Mouse (Mus musculus): ENCODE measurements at regions not wholly inside any gene's neighbourhood (a gene's known extent, or its start where the extent isn't known, plus 50 kb on each side); places are given as distances from the start of the nearest gene placed in this dataset.
A peak's percentile ranks its signal among the peaks of the same experiment; 100 is the strongest.
"Not testable (repeated sequence)": the region's sequence is repeated elsewhere in the genome, so short reads cannot be mapped to it uniquely, and the experiment has no call there.

- H3K27me3 ChIP-seq (ENCODE audit: control insufficient read depth, insufficient read depth, low read length) = no peaks in the 10 kb centered on the region
- no peak for ATAC-seq (ENCODE audit: low read depth)
- H3K4me3 ChIP-seq (ENCODE audit: low read depth, low read length) = no peak overlapping the region
- no peak overlapping the region for H3K9ac ChIP-seq (replicated peaks; ENCODE audit: low read depth, low read length)
- no peaks in the 10 kb centered on the region for H3K9me3 ChIP-seq (ENCODE audit: control insufficient read depth, low read length)
- no peak overlapping the region for H3K27ac ChIP-seq (ENCODE audit: low read depth, low read length)
- WGBS = 87% methylated on average over 1 of the region's 1 CpGs
- no peak overlapping the region for H3K4me2 ChIP-seq (ENCODE audit: low read depth, low read length)
- H3K36me3 ChIP-seq (ENCODE audit: control insufficient read depth, insufficient read depth, low read length) = no peaks in the 10 kb centered on the region
- H3K4me1 ChIP-seq (ENCODE audit: control insufficient read depth, insufficient read depth, low read length) = 0 out of 2 replicates have a peak, but pooled peaks cover 3% of the 10 kb centered on the region
Observed at GRCm38 (mm10) chr9:14072950-14073349, 201.9 kb upstream of the Sesn3 start.

DNA sequence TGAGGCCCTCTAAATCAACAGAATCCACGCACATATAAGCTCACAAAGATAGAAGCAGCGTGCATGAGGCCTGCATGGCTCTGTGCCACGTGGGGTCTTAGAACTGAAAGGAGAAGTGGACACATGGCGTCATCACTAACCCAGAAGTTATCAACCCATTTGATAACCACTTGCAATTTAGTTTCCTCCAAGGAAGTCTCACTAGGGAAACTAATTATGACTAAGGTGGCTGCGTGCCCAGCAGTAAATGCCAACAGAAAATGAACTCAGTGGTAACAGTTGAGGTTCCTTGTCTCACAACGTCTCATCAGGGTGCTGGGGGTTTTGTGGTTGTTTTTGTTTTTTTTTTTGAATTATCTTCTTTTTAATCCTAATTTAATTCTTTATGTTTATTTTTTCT lies 200.6 kb upstream of the Sesn3 start:
- H3K27me3 ChIP-seq (ENCODE audit: control insufficient read depth, insufficient read depth, low read length) = no peaks in the 10 kb centered on the region
- no peaks in the 10 kb centered on the region for H3K36me3 ChIP-seq (ENCODE audit: control insufficient read depth, insufficient read depth, low read length)
- no peak overlapping the region for H3K4me2 ChIP-seq (ENCODE audit: low read depth, low read length)
- H3K4me1 ChIP-seq (ENCODE audit: control insufficient read depth, insufficient read depth, low read length) = 0 out of 2 replicates have a peak, but pooled peaks cover 3% of the 10 kb centered on the region
- H3K9me3 ChIP-seq (ENCODE audit: control insufficient read depth, low read length) = no peaks in the 10 kb centered on the region
- WGBS = 80% methylated on average over 6 of the region's 6 CpGs
- no peak overlapping the region for H3K9ac ChIP-seq (replicated peaks; ENCODE audit: low read depth, low read length)
- no peak overlapping the region for H3K4me3 ChIP-seq (ENCODE audit: low read depth, low read length)
- no peak overlapping the region for H3K27ac ChIP-seq (ENCODE audit: low read depth, low read length)
- ATAC-seq (ENCODE audit: low read depth) = no peak

DNA sequence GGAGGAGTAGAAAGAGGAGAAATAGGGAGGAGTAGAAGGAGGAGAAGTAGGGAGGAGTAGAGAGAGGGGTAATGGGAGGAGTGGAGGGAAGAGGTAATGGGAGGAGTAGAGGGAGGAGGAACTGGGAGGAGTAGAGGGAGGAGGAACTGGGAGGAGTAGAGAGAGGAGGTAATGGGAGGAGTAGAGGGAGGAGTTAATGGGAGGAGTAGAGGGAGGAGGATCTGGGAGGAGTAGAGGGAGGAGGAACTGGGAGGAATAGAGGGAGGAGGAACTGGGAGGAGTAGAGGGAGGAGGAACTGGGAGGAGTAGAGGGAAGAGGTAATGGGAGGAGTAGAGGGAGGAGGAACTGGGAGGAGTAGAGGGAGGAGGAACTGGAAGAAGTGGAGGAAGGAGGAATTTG lies 200.0 kb upstream of the Sesn3 start:
- not testable (repeated sequence) for H3K4me2 ChIP-seq (ENCODE audit: low read depth, low read length); H3K4me1 ChIP-seq (ENCODE audit: control insufficient read depth, insufficient read depth, low read length); H3K27ac ChIP-seq (ENCODE audit: low read depth, low read length); H3K9me3 ChIP-seq (ENCODE audit: control insufficient read depth, low read length); ATAC-seq (ENCODE audit: low read depth); H3K27me3 ChIP-seq (ENCODE audit: control insufficient read depth, insufficient read depth, low read length); H3K9ac ChIP-seq (replicated peaks; ENCODE audit: low read depth, low read length); H3K4me3 ChIP-seq (ENCODE audit: low read depth, low read length); H3K36me3 ChIP-seq (ENCODE audit: control insufficient read depth, insufficient read depth, low read length)

GRCm38 (mm10) chr9:14075452-14075851 lies 199.4 kb upstream of the Sesn3 start:
- H3K4me2 ChIP-seq (ENCODE audit: low read depth, low read length) = no peak overlapping the region
- H3K36me3 ChIP-seq (ENCODE audit: control insufficient read depth, insufficient read depth, low read length) = no peaks in the 10 kb centered on the region
- no peak overlapping the region for H3K27ac ChIP-seq (ENCODE audit: low read depth, low read length)
- 27% methylated on average over 4 of the region's 4 CpGs for WGBS
- H3K9me3 ChIP-seq (ENCODE audit: control insufficient read depth, low read length) = no peaks in the 10 kb centered on the region
- H3K9ac ChIP-seq (replicated peaks; ENCODE audit: low read depth, low read length) = no peak overlapping the region
- peak; percentile 95 for ATAC-seq (ENCODE audit: low read depth)
- H3K4me1 ChIP-seq (ENCODE audit: control insufficient read depth, insufficient read depth, low read length) = 0 out of 2 replicates have a peak, but pooled peaks cover 3% of the 10 kb centered on the region
- no peak overlapping the region for H3K4me3 ChIP-seq (ENCODE audit: low read depth, low read length)
- H3K27me3 ChIP-seq (ENCODE audit: control insufficient read depth, insufficient read depth, low read length) = no peaks in the 10 kb centered on the region

DNA sequence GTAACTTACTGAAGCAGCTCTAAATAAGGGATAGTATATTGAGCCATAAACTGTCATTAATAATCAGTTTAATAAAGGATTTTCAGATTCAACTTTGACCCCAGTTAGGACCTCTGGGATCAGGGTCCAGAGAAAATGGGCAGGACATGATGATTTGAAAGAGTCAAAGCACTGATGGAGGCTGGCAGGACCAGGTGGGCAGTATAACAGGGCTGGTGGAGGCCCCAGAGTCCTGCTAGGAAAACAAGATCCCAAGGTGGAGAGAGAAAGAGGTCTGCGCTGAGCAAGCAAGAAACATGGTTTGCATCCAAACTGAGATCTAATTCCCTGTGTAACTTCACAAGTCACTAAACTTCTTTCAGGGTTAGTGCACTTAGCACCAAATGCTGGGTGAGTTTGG lies 199.0 kb upstream of the Sesn3 start:
- H3K27me3 ChIP-seq (ENCODE audit: control insufficient read depth, insufficient read depth, low read length) = no peaks in the 10 kb centered on the region

DNA sequence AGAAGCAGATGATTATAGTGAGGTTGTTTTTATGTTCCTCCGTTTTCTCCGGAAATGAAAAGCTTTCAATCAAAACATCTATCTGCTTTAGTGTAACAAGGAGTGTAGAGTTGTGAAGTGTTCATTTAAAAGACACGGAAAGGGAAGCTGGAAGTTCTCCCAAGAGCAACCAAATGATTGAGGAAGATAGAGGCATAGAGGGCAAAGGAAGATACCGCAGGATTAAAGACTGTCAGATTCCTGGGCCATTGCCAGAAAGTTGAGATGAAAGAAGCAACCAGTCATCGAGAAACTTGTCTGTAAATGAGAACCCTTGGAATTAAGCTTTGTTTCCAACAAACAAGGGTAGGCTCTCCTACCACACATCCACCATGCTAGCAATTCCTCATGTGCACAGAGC lies 198.1 kb upstream of the Sesn3 start:
- no peak for ATAC-seq (ENCODE audit: low read depth)
- H3K4me2 ChIP-seq (ENCODE audit: low read depth, low read length) = no peak overlapping the region
- H3K4me3 ChIP-seq (ENCODE audit: low read depth, low read length) = no peak overlapping the region
- H3K27me3 ChIP-seq (ENCODE audit: control insufficient read depth, insufficient read depth, low read length) = no peaks in the 10 kb centered on the region
- H3K4me1 ChIP-seq (ENCODE audit: control insufficient read depth, insufficient read depth, low read length) = 0 out of 2 replicates have a peak, but pooled peaks cover 3% of the 10 kb centered on the region
- 76% methylated on average over 5 of the region's 5 CpGs for WGBS
- no peak overlapping the region for H3K27ac ChIP-seq (ENCODE audit: low read depth, low read length)
- no peak overlapping the region for H3K9ac ChIP-seq (replicated peaks; ENCODE audit: low read depth, low read length)
- no peaks in the 10 kb centered on the region for H3K9me3 ChIP-seq (ENCODE audit: control insufficient read depth, low read length)
- H3K36me3 ChIP-seq (ENCODE audit: control insufficient read depth, insufficient read depth, low read length) = no peaks in the 10 kb centered on the region

More for the DNA sequence above, 199.0 kb upstream of the Sesn3 start:
- Histone ChIP-seq H3K4me1 (ENCODE audit: control insufficient read depth, insufficient read depth, low read length) (0 out of 2 replicates have a peak, but pooled peaks cover 3% of the 10 kb centered on the region), H3K9me3 (ENCODE audit: control insufficient read depth, low read length) (no peaks in the 10 kb centered on the region), H3K4me3 (ENCODE audit: low read depth, low read length) (no peak overlapping the region), H3K27ac (ENCODE audit: low read depth, low read length) (no peak overlapping the region), H3K9ac (replicated peaks; ENCODE audit: low read depth, low read length) (no peak overlapping the region), H3K36me3 (ENCODE audit: control insufficient read depth, insufficient read depth, low read length) (no peaks in the 10 kb centered on the region), H3K4me2 (ENCODE audit: low read depth, low read length) (no peak overlapping the region)
- WGBS = 55% methylated on average over 1 of the region's 1 CpGs
- ATAC-seq (ENCODE audit: low read depth) = peak; percentile 28

DNA sequence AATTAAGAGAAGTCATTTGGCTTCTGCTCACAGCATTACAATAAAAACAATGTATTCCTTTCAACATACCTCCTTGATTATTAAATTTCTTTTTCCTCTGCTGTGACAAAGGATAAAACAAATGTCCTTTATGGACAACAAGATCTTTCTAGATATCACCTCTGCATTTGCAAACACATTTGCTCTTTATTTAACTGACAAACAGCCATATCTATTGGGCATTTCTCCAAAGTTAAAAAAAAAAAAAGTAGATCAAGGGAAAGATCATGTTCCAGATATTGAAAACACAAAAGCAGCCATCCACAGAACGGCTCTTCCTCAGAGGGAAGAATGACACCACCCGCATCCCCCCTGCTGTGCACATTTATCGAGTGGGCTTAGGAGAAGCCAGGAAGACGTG lies 193.7 kb upstream of the Sesn3 start:
- WGBS = 40% methylated on average over 4 of the region's 4 CpGs
- ATAC-seq (ENCODE audit: low read depth) = no peak
- Histone ChIP-seq H3K4me3 (ENCODE audit: low read depth, low read length) (no peak overlapping the region), H3K27ac (ENCODE audit: low read depth, low read length) (no peak overlapping the region), H3K9me3 (ENCODE audit: control insufficient read depth, low read length) (no peaks in the 10 kb centered on the region), H3K9ac (replicated peaks; ENCODE audit: low read depth, low read length) (no peak overlapping the region), H3K4me1 (ENCODE audit: control insufficient read depth, insufficient read depth, low read length) (no peaks in the 10 kb centered on the region), H3K36me3 (ENCODE audit: control insufficient read depth, insufficient read depth, low read length) (no peaks in the 10 kb centered on the region), H3K27me3 (ENCODE audit: control insufficient read depth, insufficient read depth, low read length) (no peaks in the 10 kb centered on the region), H3K4me2 (ENCODE audit: low read depth, low read length) (no peak overlapping the region)

DNA sequence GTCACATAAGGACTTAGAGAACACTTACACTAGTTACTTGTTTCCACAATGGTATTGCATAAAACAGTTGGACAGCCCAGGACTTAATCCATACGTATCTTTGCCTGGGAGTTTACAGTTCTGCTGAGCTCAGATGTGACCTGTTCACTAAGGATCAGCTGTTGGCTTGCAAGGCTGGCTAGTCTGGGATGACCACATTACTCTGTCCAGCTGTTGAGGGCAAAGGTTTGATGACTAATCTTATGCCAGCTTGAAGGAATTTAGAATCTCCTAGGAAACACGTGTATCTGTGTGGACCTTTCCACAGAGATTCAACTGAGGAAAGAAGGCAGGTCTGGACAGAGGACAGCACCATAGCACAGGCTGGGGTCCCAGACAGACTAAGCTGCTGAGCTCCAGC lies 188.7 kb upstream of the Sesn3 start:
- WGBS = 67% methylated on average over 2 of the region's 2 CpGs
- no peaks in the 10 kb centered on the region for H3K9me3 ChIP-seq (ENCODE audit: control insufficient read depth, low read length)

DNA sequence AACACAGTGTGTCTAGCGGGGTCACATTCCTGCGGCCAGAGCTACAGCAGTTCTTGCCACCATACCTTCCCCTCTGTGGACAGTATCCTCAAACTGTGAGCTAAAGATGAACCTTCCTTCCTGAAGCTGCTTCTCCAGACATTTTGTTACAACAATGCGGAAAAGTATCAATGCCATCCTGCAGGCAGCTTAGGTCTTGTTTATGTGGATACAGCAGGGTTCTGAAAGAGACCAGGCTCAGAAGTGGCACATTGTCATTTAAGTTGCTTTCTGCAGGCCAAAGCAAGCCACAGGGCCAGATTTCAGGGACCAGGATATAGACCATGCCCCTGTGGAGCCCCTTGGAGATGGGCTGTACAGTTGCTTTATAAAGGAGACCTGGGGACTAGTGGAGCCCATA lies 188.3 kb upstream of the Sesn3 start:
- Histone ChIP-seq H3K27me3 (ENCODE audit: control insufficient read depth, insufficient read depth, low read length) (no peaks in the 10 kb centered on the region), H3K4me3 (ENCODE audit: low read depth, low read length) (no peak overlapping the region), H3K36me3 (ENCODE audit: control insufficient read depth, insufficient read depth, low read length) (no peaks in the 10 kb centered on the region), H3K4me2 (ENCODE audit: low read depth, low read length) (no peak overlapping the region), H3K9me3 (ENCODE audit: control insufficient read depth, low read length) (no peaks in the 10 kb centered on the region), H3K9ac (replicated peaks; ENCODE audit: low read depth, low read length) (no peak overlapping the region), H3K4me1 (ENCODE audit: control insufficient read depth, insufficient read depth, low read length) (no peaks in the 10 kb centered on the region), H3K27ac (ENCODE audit: low read depth, low read length) (no peak overlapping the region)
- WGBS = 97% methylated on average over 3 of the region's 3 CpGs
- no peak for ATAC-seq (ENCODE audit: low read depth)

More for the DNA sequence above, 188.7 kb upstream of the Sesn3 start:
- no peak overlapping the region for H3K4me3 ChIP-seq (ENCODE audit: low read depth, low read length)
- no peaks in the 10 kb centered on the region for H3K4me1 ChIP-seq (ENCODE audit: control insufficient read depth, insufficient read depth, low read length)
- H3K27me3 ChIP-seq (ENCODE audit: control insufficient read depth, insufficient read depth, low read length) = no peaks in the 10 kb centered on the region
- H3K4me2 ChIP-seq (ENCODE audit: low read depth, low read length) = no peak overlapping the region
- ATAC-seq (ENCODE audit: low read depth) = no peak
- H3K36me3 ChIP-seq (ENCODE audit: control insufficient read depth, insufficient read depth, low read length) = no peaks in the 10 kb centered on the region
- no peak overlapping the region for H3K9ac ChIP-seq (replicated peaks; ENCODE audit: low read depth, low read length)
- H3K27ac ChIP-seq (ENCODE audit: low read depth, low read length) = no peak overlapping the region

GRCm38 (mm10) chr9:14087874-14088273 lies 187.0 kb upstream of the Sesn3 start:
- no peak overlapping the region for H3K27ac ChIP-seq (ENCODE audit: low read depth, low read length)
- no peak for ATAC-seq (ENCODE audit: low read depth)
- no peaks in the 10 kb centered on the region for H3K4me1 ChIP-seq (ENCODE audit: control insufficient read depth, insufficient read depth, low read length)
- H3K9me3 ChIP-seq (ENCODE audit: control insufficient read depth, low read length) = no peaks in the 10 kb centered on the region
- no peaks in the 10 kb centered on the region for H3K36me3 ChIP-seq (ENCODE audit: control insufficient read depth, insufficient read depth, low read length)
- no peak overlapping the region for H3K4me2 ChIP-seq (ENCODE audit: low read depth, low read length)
- H3K4me3 ChIP-seq (ENCODE audit: low read depth, low read length) = no peak overlapping the region
- 86% methylated on average over 4 of the region's 4 CpGs for WGBS
- H3K27me3 ChIP-seq (ENCODE audit: control insufficient read depth, insufficient read depth, low read length) = no peaks in the 10 kb centered on the region
- no peak overlapping the region for H3K9ac ChIP-seq (replicated peaks; ENCODE audit: low read depth, low read length)
